Mouse (Mus musculus) midbrain, postnatal 0 days (tissue): ENCODE measurements around the gene Lingo3. TPM values are rescaled to one million over a fixed set of nuclear protein-coding genes. Genes with fewer than 3 reads are reported as not detected.

Source experiments
- ATAC-seq: fragments of 200-750 bp; cut with Nextera tagmentation; 2 replicates; pipeline ENCODE4 v1.8.0; 2017; ENCODE audit warnings: moderate number of reproducible peaks, mild to moderate bottlenecking, moderate TSS enrichment, moderate library complexity; ENCODE audit not compliant: low FRiP score
- DNase-seq: peaks from one replicate; pipeline ENCODE4 v3.0.0-alpha.2; 2015; ENCODE audit warnings: low spot score
- H3K27ac ChIP-seq: fragments of 300-500 bp; sonication (generic); 2 replicates; pipeline ENCODE4 v1.5.1; 2014; ENCODE audit warnings: low read depth, mild to moderate bottlenecking, low read length, mixed read lengths
- H3K27me3 ChIP-seq: fragments of 300-500 bp; sonication (generic); 2 replicates; pipeline ENCODE4 v1.6.1; 2014; ENCODE audit warnings: low read length, control low read depth, mixed read lengths; ENCODE audit not compliant: insufficient read depth
- H3K36me3 ChIP-seq: fragments of 300-500 bp; sonication (generic); 2 replicates; pipeline ENCODE4 v1.6.1; 2014; ENCODE audit warnings: low read length, control low read depth, mixed read lengths; ENCODE audit not compliant: insufficient read depth
- H3K4me1 ChIP-seq: fragments of 300-500 bp; sonication (generic); 2 replicates; pipeline ENCODE4 v1.6.1; 2014; ENCODE audit warnings: mild to moderate bottlenecking, control low read depth, antibody characterized with exemption, low read length, mixed read lengths; ENCODE audit not compliant: insufficient read depth
- H3K4me2 ChIP-seq: fragments of 300-500 bp; sonication (generic); 2 replicates; pipeline ENCODE4 v1.6.1; 2014; ENCODE audit warnings: low read depth, mild to moderate bottlenecking, low read length, mixed read lengths; ENCODE audit not compliant: poor library complexity, severe bottlenecking
- H3K4me3 ChIP-seq: fragments of 300-500 bp; sonication (generic); 2 replicates; pipeline ENCODE4 v1.5.1; 2014; ENCODE audit warnings: low read depth, mild to moderate bottlenecking, low read length, moderate library complexity
- H3K9ac ChIP-seq: fragments of 300-500 bp; sonication (generic); replicated peaks from 2 replicates; pipeline ENCODE4 v1.6.1; 2014; ENCODE audit warnings: mild to moderate bottlenecking, low read length, moderate library complexity, mixed read lengths; ENCODE audit not compliant: poor library complexity, severe bottlenecking
- H3K9me3 ChIP-seq: fragments of 300-500 bp; sonication (generic); 2 replicates; pipeline ENCODE4 v1.6.1; 2016; ENCODE audit warnings: low read length, control low read depth
- CTCF ChIP-seq: IDR thresholded peaks from 2 replicates; pipeline ENCODE4 v1.5.1; 2016; ENCODE audit warnings: antibody characterized with exemption, mild to moderate bottlenecking
- WGBS: fragments of 180-500 bp; shearing (Covaris S2); extraction: QIAGEN DNeasy Blood & Tissue Kit; methylation state at CpG from one replicate; pipeline ENCODE4 v1.1.7; 2014; 5-methylcytosine and 5-hydroxymethylcytosine counted together
- microRNA counts: library from miRNA; unstranded; fragments of <30 nt; microRNA quantifications from one replicate; lab custom pipeline; 2015
- microRNA-seq: library from miRNA; unstranded; fragments of <30 nt; microRNA quantifications from one replicate; pipeline ENCODE4, GENCODE M21; 2016; ENCODE audit warnings: borderline number of aligned reads
- polyA plus RNA-seq: library from polyadenylated mRNA; unstranded; fragments of >200 nt; fragmentation: Nextera tagmentation; extraction: Ambion mirVana; gene quantifications from 2 replicates; pipeline ENCODE4 v1.2.1, GENCODE M21; 2015
- total RNA-seq: library from RNA; depleted of rRNA; stranded (reverse); fragments of >200 nt; gene quantifications from 2 replicates; pipeline ENCODE4 v1.2.3, GENCODE M21; 2014; rRNA removed

Gene Lingo3
- total and polyA plus RNA-seq, 2 experiments from 2014 or later = 24.4 to 61.0 TPM

DNA sequence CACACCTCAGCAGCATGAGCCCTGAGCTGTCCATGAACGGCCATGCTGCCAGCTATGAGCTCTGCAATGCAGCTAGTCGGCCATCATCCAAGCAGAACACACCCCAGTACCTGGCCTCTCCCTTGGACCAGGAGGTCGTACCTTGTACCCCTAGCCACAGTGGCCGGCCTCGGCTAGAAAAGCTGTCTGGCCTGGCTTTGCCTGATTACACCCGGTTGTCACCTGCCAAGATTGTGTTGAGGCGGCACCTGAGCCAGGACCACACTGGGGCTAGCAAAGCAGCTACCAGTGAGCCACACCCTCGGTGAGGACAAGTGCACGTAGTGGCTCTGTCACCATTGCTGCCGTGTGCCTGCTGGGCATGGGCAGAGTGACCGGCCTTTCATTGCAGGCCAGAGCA lies 57.9 kb downstream of the Lingo3 start:
- Histone ChIP-seq H3K27ac (no peak overlapping the region), H3K36me3 (peaks cover 94% of the 10 kb centered on the region), H3K9ac (no peak overlapping the region), H3K9me3 (no peaks in the 10 kb centered on the region), H3K27me3 (no peaks in the 10 kb centered on the region), H3K4me1 (no peaks in the 10 kb centered on the region), H3K4me3 (no peak overlapping the region), H3K4me2 (no peak overlapping the region)
- TF ChIP-seq CTCF = no peak
- ATAC-seq (no peak), DNase-seq (no peak)
- WGBS = 97% methylated on average over 11 of the region's 11 CpGs

DNA sequence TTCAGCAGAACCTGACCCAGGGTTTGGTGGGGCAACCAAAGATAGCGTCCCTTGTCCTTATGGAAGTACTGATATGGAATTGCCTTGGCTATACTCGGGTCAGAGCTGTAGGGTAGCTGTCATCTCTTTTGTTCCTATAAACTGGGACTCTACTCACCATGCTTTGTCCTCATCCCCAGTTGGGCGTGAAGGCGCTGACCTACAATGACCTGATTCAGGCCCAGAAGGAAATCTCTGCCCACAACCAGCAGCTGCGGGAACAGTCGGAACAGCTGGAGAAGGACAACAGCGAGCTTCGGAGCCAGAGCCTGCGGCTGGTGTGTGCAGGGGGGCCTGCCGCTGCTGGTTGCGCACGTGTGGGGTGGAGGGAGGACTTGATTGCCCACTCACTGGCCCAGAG lies 59.0 kb downstream of the Lingo3 start:
- H3K4me2 ChIP-seq = no peak overlapping the region
- 74% methylated on average over 12 of the region's 12 CpGs for WGBS
- no peaks in the 10 kb centered on the region for H3K27me3 ChIP-seq
- no peak overlapping the region for H3K9ac ChIP-seq
- H3K36me3 ChIP-seq = peaks cover 94% of the 10 kb centered on the region
- no peak overlapping the region for H3K4me3 ChIP-seq
- no peaks in the 10 kb centered on the region for H3K9me3 ChIP-seq
- DNase-seq = no peak
- H3K27ac ChIP-seq = no peak overlapping the region
- TF ChIP-seq CTCF = no peak
- no peaks in the 10 kb centered on the region for H3K4me1 ChIP-seq
- ATAC-seq = no peak

DNA sequence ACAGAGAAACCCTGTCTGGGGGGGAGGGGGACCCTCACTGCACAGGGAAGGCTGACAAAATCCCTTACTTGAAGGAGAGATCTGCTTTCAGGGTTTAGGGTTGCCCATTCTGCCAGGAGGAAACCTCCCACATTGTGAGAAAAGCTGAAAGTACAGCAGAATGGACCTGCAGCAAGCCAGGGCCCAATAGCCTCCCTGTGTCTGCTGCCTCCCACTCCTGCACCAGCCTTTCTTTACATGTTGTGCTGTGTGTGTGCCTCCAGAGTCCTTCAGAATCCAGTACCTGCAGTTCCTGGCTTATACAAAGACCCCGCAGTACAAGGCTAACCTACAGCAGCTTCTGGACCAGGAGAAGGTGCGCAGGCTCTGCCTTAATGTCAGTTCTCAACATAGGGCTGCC lies 59.5 kb downstream of the Lingo3 start:
- DNase-seq (no peak), ATAC-seq (no peak)
- peaks cover 95% of the 10 kb centered on the region for H3K36me3 ChIP-seq
- no peaks in the 10 kb centered on the region for H3K27me3 ChIP-seq
- no peaks in the 10 kb centered on the region for H3K9me3 ChIP-seq
- no peak overlapping the region for H3K4me3 ChIP-seq
- no peak for TF ChIP-seq CTCF
- H3K9ac ChIP-seq = no peak overlapping the region
- no peaks in the 10 kb centered on the region for H3K4me1 ChIP-seq
- 100% methylated on average over 2 of the region's 2 CpGs for WGBS
- no peak overlapping the region for H3K4me2 ChIP-seq
- no peak overlapping the region for H3K27ac ChIP-seq

MicroRNAs encoded within 50 kb of the gene (microRNA counts, 519-probe panel; counts per million panel counts)
- 528 counts per million, percentile 58 among the panel's probes with 10 or more counts for microRNA mmu-miR-1982 (lab: Ali Mortazavi, UCI)

Small RNA genes lying within 50 kb of the gene (microRNA-seq; reads per million reads assigned to microRNA genes)
- gene Mir1982 = 7.4 reads per million, percentile 15 among the genes with 10 or more reads in this experiment

Other genes with a start within 250 kb of the Lingo3 start
- gene Scamp4, start 241.2 kb downstream of the Lingo3 start, total RNA-seq = 27.8 and 32.4 TPM in 2 replicates
- 73.1 and 76.9 TPM in 2 replicates for gene Scamp4, start 241.2 kb downstream of the Lingo3 start, polyA plus RNA-seq
- 4.0 and 6.2 TPM in 2 replicates for gene Adat3, start 241.2 kb downstream of the Lingo3 start, total RNA-seq
- 4.6 and 4.9 TPM in 2 replicates for gene Adat3, start 241.2 kb downstream of the Lingo3 start, polyA plus RNA-seq
- 2.0 and 2.7 TPM in 2 replicates for gene Gm49322, start 238.0 kb downstream of the Lingo3 start, total RNA-seq
- 1.7 and 1.8 TPM in 2 replicates for gene Gm49322, start 238.0 kb downstream of the Lingo3 start, polyA plus RNA-seq
- gene Csnk1g2, start 221.2 kb downstream of the Lingo3 start, total RNA-seq = 124 and 146 TPM in 2 replicates
- gene Csnk1g2, start 221.2 kb downstream of the Lingo3 start, polyA plus RNA-seq = 90.5 and 93.3 TPM in 2 replicates
- gene Btbd2, start 187.0 kb downstream of the Lingo3 start, total RNA-seq = 168 and 215 TPM in 2 replicates
- gene Btbd2, start 187.0 kb downstream of the Lingo3 start, polyA plus RNA-seq = 71.6 and 80.4 TPM in 2 replicates
- gene Mknk2, start 165.9 kb downstream of the Lingo3 start, total RNA-seq = 74.6 and 74.7 TPM in 2 replicates
- 35.3 and 36.0 TPM in 2 replicates for gene Mknk2, start 165.9 kb downstream of the Lingo3 start, polyA plus RNA-seq
- gene Mob3a, start 142.1 kb downstream of the Lingo3 start, total RNA-seq = 66.6 and 75.1 TPM in 2 replicates
- gene Mob3a, start 142.1 kb downstream of the Lingo3 start, polyA plus RNA-seq = 44.9 and 48.5 TPM in 2 replicates
- 26.3 and 48.0 TPM in 2 replicates for gene Izumo4, start 141.9 kb downstream of the Lingo3 start, total RNA-seq
- gene Izumo4, start 141.9 kb downstream of the Lingo3 start, polyA plus RNA-seq = 44.0 and 47.4 TPM in 2 replicates
- 182 and 183 TPM in 2 replicates for gene Ap3d1, start 101.8 kb downstream of the Lingo3 start, total RNA-seq
- gene Ap3d1, start 101.8 kb downstream of the Lingo3 start, polyA plus RNA-seq = 95.4 and 105 TPM in 2 replicates
- 23.8 and 34.4 TPM in 2 replicates for gene Dot1l, start 88.8 kb downstream of the Lingo3 start, total RNA-seq
- 9.9 and 13.4 TPM in 2 replicates for gene Dot1l, start 88.8 kb downstream of the Lingo3 start, polyA plus RNA-seq
- gene Sf3a2, start 45.8 kb downstream of the Lingo3 start, total RNA-seq = 18.3 and 34.2 TPM in 2 replicates
- gene Sf3a2, start 45.8 kb downstream of the Lingo3 start, polyA plus RNA-seq = 61.5 and 64.3 TPM in 2 replicates
- gene Plekhj1, start 45.4 kb downstream of the Lingo3 start, total RNA-seq = 68.0 and 88.1 TPM in 2 replicates
- 94.1 and 103 TPM in 2 replicates for gene Plekhj1, start 45.4 kb downstream of the Lingo3 start, polyA plus RNA-seq
- 0.82 and 2.9 TPM in 2 replicates for gene Amh, start 38.8 kb downstream of the Lingo3 start, total RNA-seq
- not detected in 2 replicates for gene Amh, start 38.8 kb downstream of the Lingo3 start, polyA plus RNA-seq
- not detected in 2 replicates for gene Jsrp1, start 30.5 kb downstream of the Lingo3 start, total RNA-seq
- 0.83 and 1.1 TPM in 2 replicates for gene Jsrp1, start 30.5 kb downstream of the Lingo3 start, polyA plus RNA-seq
- gene Oaz1, start 17.4 kb downstream of the Lingo3 start, total RNA-seq = 863 and 928 TPM in 2 replicates
- 1,039 and 1,193 TPM in 2 replicates for gene Oaz1, start 17.4 kb downstream of the Lingo3 start, polyA plus RNA-seq
- gene Lsm7, start 11.2 kb upstream of the Lingo3 start, total RNA-seq = 136 and 249 TPM in 2 replicates
- gene Lsm7, start 11.2 kb upstream of the Lingo3 start, polyA plus RNA-seq = 292 and 299 TPM in 2 replicates
- gene Sppl2b, start 11.2 kb upstream of the Lingo3 start, total RNA-seq = 116 and 132 TPM in 2 replicates
- 78.6 and 86.2 TPM in 2 replicates for gene Sppl2b, start 11.2 kb upstream of the Lingo3 start, polyA plus RNA-seq
- 0.09 and 0.11 TPM in 2 replicates for gene Tmprss9, start 27.8 kb upstream of the Lingo3 start, total RNA-seq
- 0.27 and 0.31 TPM in 2 replicates for gene Tmprss9, start 27.8 kb upstream of the Lingo3 start, polyA plus RNA-seq
- 153 and 267 TPM in 2 replicates for gene Timm13, start 56.9 kb upstream of the Lingo3 start, total RNA-seq
- gene Timm13, start 56.9 kb upstream of the Lingo3 start, polyA plus RNA-seq = 362 and 384 TPM in 2 replicates
- gene Lmnb2, start 74.2 kb upstream of the Lingo3 start, total RNA-seq = 40.2 and 47.3 TPM in 2 replicates
- gene Lmnb2, start 74.2 kb upstream of the Lingo3 start, polyA plus RNA-seq = 22.6 and 22.7 TPM in 2 replicates
- 3.5 and 7.3 TPM in 2 replicates for gene Gadd45b, start 86.0 kb upstream of the Lingo3 start, total RNA-seq
- 5.0 and 6.4 TPM in 2 replicates for gene Gadd45b, start 86.0 kb upstream of the Lingo3 start, polyA plus RNA-seq
- 27.6 and 40.7 TPM in 2 replicates for gene Gng7, start 170.9 kb upstream of the Lingo3 start, total RNA-seq
- 29.5 and 29.9 TPM in 2 replicates for gene Gng7, start 170.9 kb upstream of the Lingo3 start, polyA plus RNA-seq
- 104 and 119 TPM in 2 replicates for gene Diras1, start 181.6 kb upstream of the Lingo3 start, total RNA-seq
- gene Diras1, start 181.6 kb upstream of the Lingo3 start, polyA plus RNA-seq = 95.2 and 98.3 TPM in 2 replicates
- gene Slc39a3, start 193.4 kb upstream of the Lingo3 start, total RNA-seq = 115 and 122 TPM in 2 replicates
- 50.2 and 54.7 TPM in 2 replicates for gene Slc39a3, start 193.4 kb upstream of the Lingo3 start, polyA plus RNA-seq
- 216 and 236 TPM in 2 replicates for gene Sgta, start 216.1 kb upstream of the Lingo3 start, total RNA-seq
- gene Sgta, start 216.1 kb upstream of the Lingo3 start, polyA plus RNA-seq = 325 and 348 TPM in 2 replicates
- gene Thop1, start 226.0 kb upstream of the Lingo3 start, total RNA-seq = 59.9 and 67.1 TPM in 2 replicates
- 35.2 and 35.8 TPM in 2 replicates for gene Thop1, start 226.0 kb upstream of the Lingo3 start, polyA plus RNA-seq